Mouse (Mus musculus): ENCODE results near the gene Ppm1d. TPM values are rescaled to one million over a fixed set of nuclear protein-coding genes. Genes with fewer than 3 reads are reported as not detected.

Gene Ppm1d
- polyA plus RNA-seq, 1 experiment from 2014 or later: 17.6 TPM

DNA sequence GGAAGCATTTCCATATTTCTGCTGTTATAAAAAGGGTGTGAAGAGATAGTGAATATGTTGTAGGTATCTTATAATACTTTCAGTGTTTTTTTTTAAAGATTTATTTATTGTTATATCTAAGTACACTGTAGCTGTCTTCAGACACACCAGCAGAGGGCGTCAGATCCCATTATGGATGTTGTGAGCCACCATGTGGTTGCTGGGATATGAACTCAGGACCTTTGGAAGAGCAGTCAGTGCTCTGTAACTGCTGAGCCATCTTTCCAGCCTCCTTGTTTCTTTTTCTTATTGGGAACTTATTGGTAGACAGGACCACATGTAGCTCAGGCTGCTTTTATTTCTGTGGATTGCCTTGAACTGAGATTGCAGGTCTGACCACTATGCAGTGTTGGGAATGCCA is 69.0 kb downstream of the Ppm1d start:
- no peak overlapping the region for H3K4me2 ChIP-seq (ENCODE audit: low read depth, low read length)
- DNase-seq (ENCODE audit: low spot score) (no peak), ATAC-seq (ENCODE audit: low read depth) (no peak)
- no peak overlapping the region for H3K4me3 ChIP-seq (ENCODE audit: low read depth, low read length)
- no peaks in the 10 kb centered on the region for H3K9me3 ChIP-seq (ENCODE audit: control insufficient read depth, low read length)
- no peak overlapping the region for H3K9ac ChIP-seq (ENCODE audit: low read depth, low read length)
- H3K36me3 ChIP-seq (ENCODE audit: control insufficient read depth, insufficient read depth, low read length): no peaks in the 10 kb centered on the region
- H3K27ac ChIP-seq (replicated peaks; ENCODE audit: low read depth, low read length): no peak overlapping the region
- WGBS: 23% methylated on average over 1 of the region's 1 CpGs
- H3K4me1 ChIP-seq (ENCODE audit: control insufficient read depth, insufficient read depth, low read length): no peaks in the 10 kb centered on the region
- H3K27me3 ChIP-seq (replicated peaks; ENCODE audit: control insufficient read depth, insufficient read depth, low read length): no peaks in the 10 kb centered on the region

DNA sequence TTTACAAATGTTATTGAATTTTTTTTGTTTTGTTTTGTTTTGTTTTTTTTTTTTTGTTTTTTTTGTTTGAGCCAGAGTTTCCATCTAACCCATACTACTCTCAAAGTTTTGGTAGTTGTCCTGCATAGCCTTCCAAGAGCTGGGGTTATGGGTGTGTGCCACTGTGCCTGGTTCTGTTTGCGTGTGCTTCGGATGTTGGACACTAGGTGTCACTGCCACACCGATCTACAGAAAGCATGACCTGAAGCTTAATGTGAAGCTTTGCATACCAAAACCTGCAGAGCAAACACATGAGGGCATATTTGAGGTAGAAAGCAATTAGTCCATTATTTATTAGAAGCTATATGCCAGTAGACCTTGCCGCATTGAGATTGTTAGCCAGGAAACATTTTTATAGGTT is 71.0 kb downstream of the Ppm1d start:
- DNase-seq (ENCODE audit: low spot score) (peak; percentile 80), ATAC-seq (ENCODE audit: low read depth) (peak; percentile 82)
- no peaks in the 10 kb centered on the region for H3K9me3 ChIP-seq (ENCODE audit: control insufficient read depth, low read length)
- H3K36me3 ChIP-seq (ENCODE audit: control insufficient read depth, insufficient read depth, low read length): no peaks in the 10 kb centered on the region
- no peak overlapping the region for H3K4me3 ChIP-seq (ENCODE audit: low read depth, low read length)
- 13% methylated on average over 4 of the region's 4 CpGs for WGBS
- no peak overlapping the region for H3K4me2 ChIP-seq (ENCODE audit: low read depth, low read length)
- no peaks in the 10 kb centered on the region for H3K4me1 ChIP-seq (ENCODE audit: control insufficient read depth, insufficient read depth, low read length)
- no peaks in the 10 kb centered on the region for H3K27me3 ChIP-seq (replicated peaks; ENCODE audit: control insufficient read depth, insufficient read depth, low read length)
- H3K27ac ChIP-seq (replicated peaks; ENCODE audit: low read depth, low read length): no peak overlapping the region
- H3K9ac ChIP-seq (ENCODE audit: low read depth, low read length): no peak overlapping the region

DNA sequence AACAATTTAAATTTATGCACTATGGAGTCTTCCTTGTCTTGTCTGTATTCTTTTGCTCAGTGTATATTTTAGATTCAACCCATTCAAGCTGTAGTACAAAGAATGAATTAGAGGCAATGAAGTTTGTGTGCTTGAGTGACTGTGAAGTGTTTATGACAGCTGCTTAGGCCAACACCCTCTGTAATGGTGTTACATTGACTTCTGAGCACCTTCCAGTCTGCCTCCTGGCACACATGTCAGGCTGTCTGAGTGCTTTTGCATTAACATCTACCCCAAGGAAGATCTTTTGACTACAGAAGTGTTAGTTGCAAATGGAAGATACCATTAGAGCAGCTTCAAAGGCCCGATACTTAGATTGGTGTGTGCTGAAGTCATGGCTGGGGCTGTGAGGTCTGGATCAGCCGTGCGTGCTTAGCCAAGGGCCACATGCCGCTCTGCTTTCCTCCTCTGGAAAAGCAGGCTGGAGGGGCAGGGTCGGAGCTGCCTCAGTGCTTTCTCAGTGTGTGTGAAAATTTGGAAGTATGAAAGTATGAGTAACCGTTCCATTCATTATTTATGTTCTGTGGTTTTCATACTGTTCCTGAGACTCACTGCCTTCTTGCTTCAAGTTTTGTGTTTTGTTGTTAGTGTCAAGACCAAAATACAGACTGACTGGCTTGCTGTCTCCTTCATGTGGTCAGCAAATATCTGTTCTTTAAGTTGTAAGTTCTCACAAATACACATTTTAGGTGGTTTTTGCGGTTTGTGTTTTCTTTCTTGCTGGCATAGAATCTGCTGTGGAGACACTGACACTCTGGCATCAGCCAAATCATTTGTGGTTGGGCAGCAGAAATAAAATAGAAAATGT is 73.2 kb downstream of the Ppm1d start:
- WGBS: 73% methylated on average over 7 of the region's 7 CpGs
- H3K4me2 ChIP-seq (ENCODE audit: low read depth, low read length): no peak overlapping the region
- no peaks in the 10 kb centered on the region for H3K4me1 ChIP-seq (ENCODE audit: control insufficient read depth, insufficient read depth, low read length)
- no peak overlapping the region for H3K27ac ChIP-seq (replicated peaks; ENCODE audit: low read depth, low read length)
- no peak for ATAC-seq (ENCODE audit: low read depth)
- H3K9me3 ChIP-seq (ENCODE audit: control insufficient read depth, low read length): no peaks in the 10 kb centered on the region
- no peaks in the 10 kb centered on the region for H3K27me3 ChIP-seq (replicated peaks; ENCODE audit: control insufficient read depth, insufficient read depth, low read length)
- H3K36me3 ChIP-seq (ENCODE audit: control insufficient read depth, insufficient read depth, low read length): no peaks in the 10 kb centered on the region
- peak; percentile 53 for DNase-seq (ENCODE audit: low spot score)
- H3K9ac ChIP-seq (ENCODE audit: low read depth, low read length): no peak overlapping the region
- no peak overlapping the region for H3K4me3 ChIP-seq (ENCODE audit: low read depth, low read length)

DNA sequence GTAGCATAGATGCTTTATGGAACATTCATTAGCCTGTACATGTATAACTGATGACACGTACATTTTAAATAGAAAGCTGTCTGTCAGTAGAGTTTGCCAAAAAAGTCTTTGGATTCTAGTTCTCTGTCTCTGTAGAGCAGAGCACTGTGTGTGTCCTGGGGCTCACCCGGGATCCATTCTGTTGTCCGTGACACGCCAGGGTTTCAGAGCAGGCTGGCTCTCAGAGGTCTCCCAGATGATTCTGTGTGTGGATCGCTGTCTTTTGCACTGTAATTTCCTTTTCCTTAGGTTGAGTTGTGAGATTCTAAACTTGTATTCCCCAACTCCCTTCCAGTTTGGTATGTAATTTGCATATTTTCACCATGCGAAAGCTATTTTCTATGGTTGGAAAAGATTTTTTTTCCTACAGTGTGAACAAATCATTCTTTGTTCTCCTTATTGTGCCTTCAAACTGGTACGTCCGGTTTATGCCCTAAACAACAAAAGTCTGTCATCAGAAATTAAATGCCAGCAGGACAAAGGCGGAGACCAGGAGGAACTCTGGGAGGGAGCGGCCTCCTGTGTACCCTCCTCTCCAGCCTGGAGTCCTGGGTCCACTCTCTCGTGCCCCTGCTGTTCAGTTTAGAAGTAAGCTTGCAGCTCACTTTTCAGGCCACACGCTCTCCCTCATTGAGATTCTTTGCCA is 81.3 kb downstream of the Ppm1d start:
- Histone ChIP-seq H3K4me1 (ENCODE audit: control insufficient read depth, insufficient read depth, low read length) (peaks cover 25% of the 10 kb centered on the region), H3K36me3 (ENCODE audit: control insufficient read depth, insufficient read depth, low read length) (no peaks in the 10 kb centered on the region), H3K9ac (ENCODE audit: low read depth, low read length) (peak overlapping the region; percentile 35; the same call in 1 of the 2 replicates), H3K4me2 (ENCODE audit: low read depth, low read length) (peak overlapping the region; percentile 41), H3K27ac (replicated peaks; ENCODE audit: low read depth, low read length) (peak overlapping the region; percentile 86), H3K27me3 (replicated peaks; ENCODE audit: control insufficient read depth, insufficient read depth, low read length) (no peaks in the 10 kb centered on the region), H3K9me3 (ENCODE audit: control insufficient read depth, low read length) (no peaks in the 10 kb centered on the region), H3K4me3 (ENCODE audit: low read depth, low read length) (no peak overlapping the region)
- WGBS: 20% methylated on average over 12 of the region's 12 CpGs
- ATAC-seq (ENCODE audit: low read depth) (peak; percentile 91), DNase-seq (ENCODE audit: low spot score) (peak; percentile 86)

DNA sequence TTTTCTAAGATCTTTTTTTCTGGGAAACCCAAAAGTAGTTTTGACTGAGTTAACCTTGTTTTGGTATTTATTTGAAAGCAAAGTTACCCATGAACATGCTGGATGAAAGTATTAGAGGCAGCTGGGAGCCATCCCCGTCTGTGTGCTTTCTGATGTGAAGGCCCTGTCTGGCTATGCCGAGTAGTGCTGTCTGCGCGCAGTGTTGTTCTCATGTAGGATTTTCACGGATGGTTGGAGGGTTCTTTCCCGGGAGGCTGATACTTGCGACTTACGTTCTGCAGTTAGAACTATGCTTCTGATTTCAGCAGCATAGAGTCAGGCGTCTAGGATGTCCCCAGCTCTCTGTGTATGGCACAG is 81.8 kb downstream of the Ppm1d start:
- H3K4me2 ChIP-seq (ENCODE audit: low read depth, low read length): peak overlapping the region; percentile 41

DNA sequence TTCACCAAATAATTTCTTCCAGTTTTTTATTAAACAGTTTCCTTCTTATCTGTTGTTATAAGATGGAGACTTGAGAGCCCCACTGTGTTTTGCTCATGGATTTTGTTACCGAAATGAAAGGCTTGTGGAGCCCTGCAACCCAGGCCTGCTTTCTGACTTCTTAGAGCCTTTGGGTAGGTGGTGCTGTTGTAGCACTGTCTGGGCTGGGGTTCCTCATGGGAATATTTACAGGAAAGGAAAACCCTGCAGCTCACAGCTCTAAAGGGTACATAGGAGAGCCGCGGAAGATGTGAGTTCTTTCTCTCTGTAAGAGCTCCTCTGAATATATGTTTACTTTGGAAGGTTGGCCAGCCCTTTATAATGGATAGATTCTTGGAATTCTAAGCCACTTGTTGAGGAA is 82.9 kb downstream of the Ppm1d start:
- DNase-seq (ENCODE audit: low spot score) (peak; percentile 82), ATAC-seq (ENCODE audit: low read depth) (no peak)
- Histone ChIP-seq H3K27me3 (replicated peaks; ENCODE audit: control insufficient read depth, insufficient read depth, low read length) (no peaks in the 10 kb centered on the region), H3K9me3 (ENCODE audit: control insufficient read depth, low read length) (no peaks in the 10 kb centered on the region), H3K4me2 (ENCODE audit: low read depth, low read length) (no peak overlapping the region), H3K4me3 (ENCODE audit: low read depth, low read length) (no peak overlapping the region), H3K36me3 (ENCODE audit: control insufficient read depth, insufficient read depth, low read length) (no peaks in the 10 kb centered on the region), H3K4me1 (ENCODE audit: control insufficient read depth, insufficient read depth, low read length) (peaks cover 25% of the 10 kb centered on the region), H3K9ac (ENCODE audit: low read depth, low read length) (no peak overlapping the region), H3K27ac (replicated peaks; ENCODE audit: low read depth, low read length) (peak overlapping the region; percentile 44)
- 32% methylated on average over 3 of the region's 3 CpGs for WGBS

More for the DNA sequence above, 81.8 kb downstream of the Ppm1d start:
- Histone ChIP-seq H3K36me3 (ENCODE audit: control insufficient read depth, insufficient read depth, low read length) (no peaks in the 10 kb centered on the region), H3K4me3 (ENCODE audit: low read depth, low read length) (no peak overlapping the region), H3K27ac (replicated peaks; ENCODE audit: low read depth, low read length) (peak overlapping the region; percentile 86), H3K9ac (ENCODE audit: low read depth, low read length) (peak overlapping the region; percentile 35; the same call in 1 of the 2 replicates), H3K27me3 (replicated peaks; ENCODE audit: control insufficient read depth, insufficient read depth, low read length) (no peaks in the 10 kb centered on the region), H3K9me3 (ENCODE audit: control insufficient read depth, low read length) (no peaks in the 10 kb centered on the region), H3K4me1 (ENCODE audit: control insufficient read depth, insufficient read depth, low read length) (peaks cover 25% of the 10 kb centered on the region)
- DNase-seq (ENCODE audit: low spot score) (peak; percentile 67), ATAC-seq (ENCODE audit: low read depth) (peak; percentile 69)
- 21% methylated on average over 9 of the region's 9 CpGs for WGBS

DNA sequence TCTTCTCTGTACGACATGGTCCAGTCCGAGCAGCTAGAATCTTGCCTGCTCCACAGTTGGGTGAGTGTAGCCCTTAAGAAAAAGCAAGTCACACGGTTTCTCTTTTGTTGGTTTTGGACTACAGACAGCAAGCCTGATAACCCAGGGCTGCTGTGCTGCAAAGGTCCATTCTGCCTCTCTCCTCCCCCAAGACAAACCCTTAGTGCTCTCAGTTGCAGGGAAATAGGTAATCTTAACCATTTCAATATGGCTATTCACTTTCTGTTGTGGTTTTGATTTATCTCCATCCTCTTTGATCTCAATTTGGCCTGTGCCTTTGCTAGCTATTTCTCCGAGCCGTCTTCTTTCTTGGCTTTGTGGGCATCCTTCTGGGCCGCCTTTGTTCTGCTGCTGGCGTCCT is 84.3 kb downstream of the Ppm1d start:
- no peak for DNase-seq (ENCODE audit: low spot score)
- peak overlapping the region; percentile 39; the same call in 1 of the 2 replicates for H3K27ac ChIP-seq (replicated peaks; ENCODE audit: low read depth, low read length)
- H3K36me3 ChIP-seq (ENCODE audit: control insufficient read depth, insufficient read depth, low read length): no peaks in the 10 kb centered on the region
- WGBS: 43% methylated on average over 7 of the region's 7 CpGs
- no peak for ATAC-seq (ENCODE audit: low read depth)
- H3K27me3 ChIP-seq (replicated peaks; ENCODE audit: control insufficient read depth, insufficient read depth, low read length): no peaks in the 10 kb centered on the region
- peaks cover 25% of the 10 kb centered on the region for H3K4me1 ChIP-seq (ENCODE audit: control insufficient read depth, insufficient read depth, low read length)
- no peak overlapping the region for H3K4me3 ChIP-seq (ENCODE audit: low read depth, low read length)
- no peak overlapping the region for H3K9ac ChIP-seq (ENCODE audit: low read depth, low read length)
- no peaks in the 10 kb centered on the region for H3K9me3 ChIP-seq (ENCODE audit: control insufficient read depth, low read length)
- H3K4me2 ChIP-seq (ENCODE audit: low read depth, low read length): peak overlapping the region; percentile 23; the same call in 1 of the 2 replicates
